Mouse (Mus musculus) liver, embryonic 11.5 days (tissue): ENCODE results near the gene H2-Oa. TPM values are rescaled to one million over a fixed set of nuclear protein-coding genes. Genes with fewer than 3 reads are reported as not detected.

Experiments used
- ATAC-seq: fragments of 200-750 bp; cut with Nextera tagmentation; replicated peaks from 2 replicates; pipeline ENCODE4 v1.8.0; 2017; ENCODE audit warnings: moderate number of reproducible peaks, mild to moderate bottlenecking, moderate TSS enrichment, moderate library complexity; ENCODE audit not compliant: low FRiP score
- DNase-seq: peaks from one replicate; pipeline ENCODE4 v3.0.0-alpha.2; 2017; ENCODE audit warnings: low spot score
- H3K27ac ChIP-seq: fragments of 300-500 bp; sonication (generic); 2 replicates; pipeline ENCODE4 v1.5.1; 2014; ENCODE audit warnings: mild to moderate bottlenecking, low read depth, low read length, control low read depth
- H3K27me3 ChIP-seq: fragments of 300-500 bp; sonication (generic); replicated peaks from 2 replicates; pipeline ENCODE4 v1.6.1; 2014; ENCODE audit warnings: low read length, mixed read lengths; ENCODE audit not compliant: control insufficient read depth, insufficient read depth
- H3K36me3 ChIP-seq: fragments of 300-500 bp; sonication (generic); 2 replicates; pipeline ENCODE4 v1.6.1; 2014; ENCODE audit warnings: mild to moderate bottlenecking, low read length, moderate library complexity, mixed read lengths; ENCODE audit not compliant: control insufficient read depth, insufficient read depth
- H3K4me1 ChIP-seq: fragments of 300-500 bp; sonication (generic); replicated peaks from 2 replicates; pipeline ENCODE4 v1.6.1; 2014; ENCODE audit warnings: low read length, mixed read lengths; ENCODE audit not compliant: control insufficient read depth, insufficient read depth
- H3K4me2 ChIP-seq: fragments of 300-500 bp; sonication (generic); 2 replicates; pipeline ENCODE4 v1.6.1; 2014; ENCODE audit warnings: mild to moderate bottlenecking, control low read depth, moderate library complexity
- H3K4me3 ChIP-seq: fragments of 300-500 bp; sonication (generic); 2 replicates; pipeline ENCODE4 v1.5.1; 2014; ENCODE audit warnings: low read depth, low read length, control low read depth
- H3K9ac ChIP-seq: fragments of 300-500 bp; sonication (generic); 2 replicates; pipeline ENCODE4 v1.6.1; 2014; ENCODE audit warnings: low read depth, low read length, control low read depth
- H3K9me3 ChIP-seq: fragments of 300-500 bp; sonication (generic); 2 replicates; pipeline ENCODE4 v1.6.1; 2016; ENCODE audit warnings: low read length, inconsistent platforms, mixed read lengths; ENCODE audit not compliant: control insufficient read depth
- WGBS: fragments of 180-500 bp; shearing (Covaris S2); extraction: QIAGEN DNeasy Blood & Tissue Kit; methylation state at CpG from one replicate; pipeline ENCODE4 v1.1.7; 2014; 5-methylcytosine and 5-hydroxymethylcytosine counted together
- polyA plus RNA-seq: library from polyadenylated mRNA; unstranded; fragments of >200 nt; fragmentation: Nextera tagmentation; extraction: Ambion mirVana; gene quantifications from 2 replicates; pipeline ENCODE4 v1.2.1, GENCODE M21; 2014

H2-Oa gene
- polyA plus RNA-seq, 1 experiment from 2014 or later: 0.26 TPM

- H3K27ac ChIP-seq: no peak overlapping the region
- peak overlapping the region; percentile 34 for H3K4me2 ChIP-seq
- H3K4me1 ChIP-seq: peaks cover 36% of the 10 kb centered on the region
- ATAC-seq (no peak), DNase-seq (no peak)
- WGBS: 19% methylated on average over 18 of the region's 18 CpGs
- no peak overlapping the region; the same call in 1 of the 2 replicates for H3K9ac ChIP-seq
- 0 out of 2 replicates have a peak overlapping the region, but pooled peaks have one; percentile 12 for H3K4me3 ChIP-seq
- no peaks in the 10 kb centered on the region for H3K9me3 ChIP-seq
- H3K36me3 ChIP-seq: no peaks in the 10 kb centered on the region
- H3K27me3 ChIP-seq: peaks cover 11% of the 10 kb centered on the region
These were observed 37.0 kb downstream of the H2-Oa start for GRCm38 (mm10) chr17:34128944-34129791.

DNA sequence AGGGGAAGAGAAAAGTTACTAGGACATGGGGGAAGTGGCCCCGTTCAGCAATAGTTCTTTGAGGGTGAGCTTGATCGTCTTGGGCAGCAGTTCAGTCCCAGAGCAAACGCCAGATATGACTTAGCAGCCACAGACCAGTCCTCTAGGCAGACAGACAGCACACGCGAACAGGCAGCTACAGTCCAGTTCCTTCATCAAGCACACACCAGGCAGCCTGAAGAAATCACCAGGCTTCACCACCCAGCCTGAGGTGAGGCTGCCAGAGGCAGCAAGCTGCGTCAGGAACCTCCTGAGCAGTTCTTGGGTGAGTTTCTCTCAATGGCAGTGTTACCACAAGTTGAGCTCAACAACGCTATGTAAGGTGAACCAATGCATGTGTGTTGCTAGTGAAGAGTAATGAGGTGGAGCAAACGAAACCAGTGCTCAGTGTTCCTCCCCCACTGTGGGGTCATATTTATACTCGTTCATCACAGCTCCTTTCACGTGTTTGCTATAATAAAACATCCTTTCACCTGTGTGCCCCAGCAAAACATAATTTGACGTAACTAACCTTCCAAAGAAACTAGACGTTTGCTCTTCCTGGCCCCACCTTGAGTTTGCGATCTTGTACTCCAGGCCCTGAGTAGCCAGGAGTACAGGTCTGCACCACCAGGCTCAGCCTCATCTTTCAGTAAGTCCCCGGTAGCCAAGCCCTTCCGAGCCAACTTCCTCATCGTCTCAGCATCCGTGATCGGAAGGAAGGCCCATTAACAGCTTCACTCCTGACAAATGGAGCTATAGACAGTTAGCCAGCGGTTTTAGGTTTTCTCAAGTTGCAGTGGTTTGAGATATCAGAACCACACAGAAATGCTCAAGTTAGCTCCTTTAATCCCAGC lies 38.2 kb downstream of the H2-Oa start:
- peaks cover 33% of the 10 kb centered on the region for H3K4me1 ChIP-seq
- DNase-seq (no peak), ATAC-seq (no peak)
- H3K27me3 ChIP-seq: peaks cover 11% of the 10 kb centered on the region
- H3K9ac ChIP-seq: no peak overlapping the region
- no peaks in the 10 kb centered on the region for H3K9me3 ChIP-seq
- H3K4me2 ChIP-seq: no peak overlapping the region
- H3K36me3 ChIP-seq: no peaks in the 10 kb centered on the region
- H3K4me3 ChIP-seq: no peak overlapping the region
- 70% methylated on average over 19 of the region's 19 CpGs for WGBS
- H3K27ac ChIP-seq: no peak overlapping the region

DNA sequence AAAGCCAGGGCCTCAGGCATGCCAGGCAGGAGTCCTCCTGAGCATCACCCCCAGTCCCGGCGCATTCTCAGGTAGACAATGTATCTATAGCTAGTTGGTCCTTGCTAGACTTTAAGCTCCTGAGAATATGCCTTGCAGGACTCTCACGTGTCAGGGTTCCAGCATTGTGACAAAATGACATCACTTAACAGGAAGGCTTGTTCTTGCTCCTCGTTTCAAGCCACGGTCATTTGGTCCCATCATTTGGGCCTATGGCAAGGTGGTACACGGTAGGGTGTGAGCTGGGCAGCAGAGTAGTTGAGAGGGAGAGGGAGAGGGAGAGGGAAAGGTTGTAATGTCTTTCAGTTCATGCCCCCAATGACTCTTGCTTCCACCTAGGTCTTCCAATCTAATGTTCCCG lies 39.8 kb downstream of the H2-Oa start:
- Histone ChIP-seq H3K4me1 (peaks cover 31% of the 10 kb centered on the region), H3K4me2 (no peak overlapping the region), H3K27me3 (peaks cover 19% of the 10 kb centered on the region), H3K27ac (no peak overlapping the region), H3K9ac (no peak overlapping the region), H3K4me3 (no peak overlapping the region), H3K36me3 (no peaks in the 10 kb centered on the region), H3K9me3 (no peaks in the 10 kb centered on the region)
- DNase-seq: no peak
- WGBS: 82% methylated on average over 7 of the region's 7 CpGs
- no peak for ATAC-seq

DNA sequence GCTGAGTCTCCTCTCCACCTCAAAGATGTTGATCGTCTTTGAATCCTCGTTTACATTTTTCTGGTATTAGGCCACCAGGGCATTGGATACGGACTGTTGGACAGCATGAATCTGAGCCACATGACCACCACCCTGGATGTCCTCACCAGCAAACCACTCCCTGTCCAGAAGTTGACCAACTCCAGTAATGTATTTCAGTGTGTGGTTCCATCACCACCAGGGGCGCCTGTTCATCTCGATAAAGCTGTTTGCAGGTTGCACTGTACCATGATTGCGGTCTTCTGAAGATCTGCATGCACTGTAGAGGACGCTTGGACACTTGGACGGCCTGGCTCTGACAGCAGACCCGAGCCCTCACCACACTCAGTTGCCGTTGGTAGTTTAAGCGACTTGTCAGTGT lies 41.1 kb downstream of the H2-Oa start:
- Histone ChIP-seq H3K27ac (no peak overlapping the region), H3K9me3 (no peaks in the 10 kb centered on the region), H3K4me3 (no peak overlapping the region), H3K36me3 (no peaks in the 10 kb centered on the region), H3K4me2 (no peak overlapping the region), H3K9ac (no peak overlapping the region), H3K4me1 (peaks cover 19% of the 10 kb centered on the region), H3K27me3 (peaks cover 32% of the 10 kb centered on the region)
- DNase-seq (no peak), ATAC-seq (no peak)
- 77% methylated on average over 11 of the region's 11 CpGs for WGBS

GRCm38 (mm10) chr17:34134451-34134850 lies 42.3 kb downstream of the H2-Oa start:
- H3K4me2 ChIP-seq: no peak overlapping the region
- 82% methylated on average over 3 of the region's 3 CpGs for WGBS
- H3K9ac ChIP-seq: no peak overlapping the region
- H3K4me1 ChIP-seq: peaks cover 7% of the 10 kb centered on the region; the same call in 1 of the 2 replicates
- ATAC-seq: no peak
- peaks cover 33% of the 10 kb centered on the region for H3K27me3 ChIP-seq
- no peak overlapping the region for H3K4me3 ChIP-seq
- no peak for DNase-seq
- no peak overlapping the region for H3K27ac ChIP-seq
- no peaks in the 10 kb centered on the region for H3K9me3 ChIP-seq
- no peaks in the 10 kb centered on the region for H3K36me3 ChIP-seq

- ATAC-seq (peak; percentile 90), DNase-seq (peak; percentile 90)
- Histone ChIP-seq H3K36me3 (no peaks in the 10 kb centered on the region), H3K4me1 (peaks cover 11% of the 10 kb centered on the region; the same call in 1 of the 2 replicates), H3K27ac (no peak overlapping the region), H3K4me3 (peak overlapping the region; percentile 32), H3K27me3 (peaks cover 42% of the 10 kb centered on the region), H3K9ac (peak overlapping the region; percentile 28; the same call in 1 of the 2 replicates), H3K4me2 (peak overlapping the region; percentile 69), H3K9me3 (no peaks in the 10 kb centered on the region)
- 8% methylated on average over 31 of the region's 31 CpGs for WGBS
These were observed 43.4 kb downstream of the H2-Oa start for GRCm38 (mm10) chr17:34135297-34136224.

- no peak overlapping the region for H3K27ac ChIP-seq
- 64% methylated on average over 7 of the region's 7 CpGs for WGBS
- H3K27me3 ChIP-seq: peaks cover 51% of the 10 kb centered on the region
These were observed 45.5 kb downstream of the H2-Oa start for GRCm38 (mm10) chr17:34137601-34138000.

DNA sequence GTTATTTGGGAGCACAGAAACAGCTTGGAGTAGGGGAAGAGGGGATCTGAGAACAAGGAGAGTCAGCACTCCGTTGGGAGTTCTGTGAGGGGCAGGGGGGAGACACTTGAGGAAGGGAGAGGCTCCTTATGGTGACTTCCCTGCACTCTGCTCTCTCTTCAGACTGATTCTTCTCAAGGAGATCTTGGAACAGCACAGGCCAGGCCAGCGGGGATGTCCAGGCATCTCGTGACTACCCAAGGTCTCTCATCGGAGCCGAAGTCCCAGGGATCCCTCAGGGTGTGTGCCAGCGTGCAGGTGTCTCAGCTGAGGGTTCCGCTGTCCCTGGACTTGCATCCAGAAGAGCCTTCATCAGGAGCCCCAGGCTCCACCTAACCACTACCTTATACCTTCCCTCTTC lies 46.5 kb downstream of the H2-Oa start:
- 71% methylated on average over 7 of the region's 7 CpGs for WGBS
- no peak for ATAC-seq
- Histone ChIP-seq H3K4me3 (no peak overlapping the region), H3K9ac (no peak overlapping the region), H3K9me3 (no peaks in the 10 kb centered on the region), H3K27ac (no peak overlapping the region), H3K4me2 (no peak overlapping the region), H3K4me1 (peaks cover 11% of the 10 kb centered on the region), H3K36me3 (no peaks in the 10 kb centered on the region), H3K27me3 (peaks cover 51% of the 10 kb centered on the region)
- DNase-seq: no peak

More at GRCm38 (mm10) chr17:34137601-34138000, 45.5 kb downstream of the H2-Oa start:
- H3K4me1 ChIP-seq: peaks cover 11% of the 10 kb centered on the region; the same call in 1 of the 2 replicates
- no peak overlapping the region for H3K4me3 ChIP-seq
- H3K36me3 ChIP-seq: no peaks in the 10 kb centered on the region
- no peaks in the 10 kb centered on the region for H3K9me3 ChIP-seq
- ATAC-seq (no peak), DNase-seq (no peak)
- no peak overlapping the region for H3K4me2 ChIP-seq
- no peak overlapping the region for H3K9ac ChIP-seq
